Mouse (Mus musculus) retina, adult 2 months (tissue): Measurements from ENCODE around the gene Tomm6.

Source experiments
- DNase-seq: peaks from one replicate; pipeline ENCODE4 v3.0.0-alpha.2; 2012; ENCODE audit warnings: low read depth, low spot score

Gene Tomm6

DNA sequence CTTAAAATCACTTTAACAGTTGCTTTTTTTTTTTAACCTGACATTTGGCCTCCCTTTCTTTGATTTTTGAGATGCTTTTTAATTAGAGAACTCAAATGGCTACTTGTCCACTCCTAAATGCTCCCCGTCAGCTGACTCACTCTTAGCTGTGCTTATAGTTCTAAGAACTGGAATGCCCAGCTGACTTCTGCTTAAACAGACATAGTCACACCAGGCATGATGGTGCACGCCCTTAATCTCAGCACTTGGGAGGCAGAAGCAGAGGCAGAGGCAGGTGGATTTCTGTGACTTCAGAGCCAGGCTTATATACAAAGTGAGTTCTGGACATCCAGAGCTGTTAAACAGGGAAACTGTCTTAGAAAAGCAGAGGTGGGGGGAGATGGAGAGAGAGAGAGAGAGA is 36.2 kb downstream of the Tomm6 start:
- DNase-seq, result no peak

DNA sequence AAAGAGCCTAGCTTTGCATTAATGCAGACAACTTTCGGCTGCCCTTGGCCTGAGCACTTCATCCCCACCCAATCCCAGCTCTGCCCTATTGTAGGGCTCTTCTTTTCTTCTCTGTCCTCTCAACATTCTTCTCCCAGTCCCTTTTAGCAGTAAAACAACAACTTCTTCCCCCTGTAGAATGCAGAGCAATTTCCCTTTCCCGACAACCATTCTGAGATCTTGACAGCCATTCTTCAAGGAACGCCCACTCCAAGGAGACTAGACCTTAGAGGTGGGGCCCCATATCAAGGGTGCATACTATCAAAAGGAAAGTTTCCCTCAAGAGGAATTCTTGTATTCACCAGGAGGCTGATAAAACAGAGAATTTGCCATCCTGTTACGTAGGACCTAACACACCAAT is 39.2 kb downstream of the Tomm6 start:
- no peak for DNase-seq

DNA sequence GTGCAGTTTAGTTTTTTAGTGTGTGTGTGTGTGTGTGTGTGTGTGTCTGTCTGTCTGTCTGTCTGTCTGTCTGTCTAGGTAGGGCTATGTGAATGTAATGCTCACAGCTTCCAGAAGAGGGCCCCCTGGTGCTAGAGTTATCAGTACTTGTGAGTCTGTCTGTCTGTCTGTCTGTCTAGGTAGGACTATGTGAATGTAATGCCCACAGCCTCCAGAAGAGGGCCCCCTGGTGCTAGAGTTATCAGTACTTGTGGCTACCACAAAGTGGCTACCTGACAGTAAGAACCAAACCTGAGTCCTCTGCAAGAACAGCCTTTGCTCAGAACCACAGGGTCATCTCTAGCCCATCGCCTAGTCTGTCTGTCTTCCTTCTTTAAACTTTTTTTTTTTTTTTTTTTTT is 41.5 kb downstream of the Tomm6 start:
- DNase-seq, result no peak

DNA sequence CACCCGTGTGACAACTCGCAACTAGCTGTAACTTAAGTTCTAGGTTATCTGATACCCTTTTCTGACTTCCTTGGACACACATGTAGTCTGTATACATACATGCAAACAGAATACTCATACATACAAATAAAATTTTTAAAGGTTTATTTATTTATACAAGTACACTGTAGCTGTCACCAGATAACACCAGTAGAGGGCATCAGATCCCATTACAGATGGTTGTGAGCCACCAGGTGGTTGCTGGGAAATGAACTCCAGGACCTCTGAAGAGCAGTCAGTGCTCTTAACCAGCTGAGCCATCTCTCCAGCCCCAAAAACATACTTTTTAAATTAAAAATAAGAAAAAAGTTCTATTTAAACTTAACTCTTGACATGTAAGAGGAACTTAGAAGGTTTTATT is 45.2 kb downstream of the Tomm6 start:
- no peak for DNase-seq
